ENCODE assay signal across 8 mouse cellular contexts in genomic region chr1:86440887-86441723, GRCm38 (mm10). TPM values are rescaled to one million over a fixed set of nuclear protein-coding genes. Genes with fewer than 3 reads are reported as not detected.
DNase-seq lines count a peak whose midpoint lies in the region; ATAC-seq and TF ChIP-seq lines count a peak whose summit lies in the region.
"Had no signal": no experiment of that assay in that cellular context is flagged by ENCODE, and none has a peak within 500 bp of the region (broad histone marks: within the 10 kb centered on the region; RNA-seq: fewer than 3 reads in every experiment).

No protein-coding gene starts in this region.

- H3K9ac ChIP-seq in embryonic facial prominence, embryonic 13.5 days: peak overlapping the region; percentile 93

- peak overlapping the region; percentile 88 for H3K4me2 ChIP-seq in embryonic facial prominence, embryonic 13.5 days

- intact Hi-C loops in heart, postnatal 14 days (cut with DNase I): loop anchor here (1.0 kb wide), 1 partner anchor 59 kb away; no protein-coding TSS in a partner anchor

- no peaks in the 10 kb centered on the region for H3K36me3 ChIP-seq in E14TG2a.4 (ENCODE audit: insufficient read depth, low read length)
- no peaks in the 10 kb centered on the region for H3K36me3 ChIP-seq in embryonic facial prominence, embryonic 13.5 days

- H3K9me3 ChIP-seq in E14TG2a.4 (ENCODE audit: low read length): no peaks in the 10 kb centered on the region
- no peaks in the 10 kb centered on the region for H3K9me3 ChIP-seq in embryonic facial prominence, embryonic 13.5 days

- ATAC-seq in embryonic facial prominence, embryonic 13.5 days (ENCODE audit: insufficient number of reproducible peaks, insufficient read depth, low FRiP score, low TSS enrichment, low read depth): peak; percentile 32

- H3K27ac ChIP-seq in embryonic facial prominence, embryonic 13.5 days: peak overlapping the region; percentile 100

- DNase-seq in adrenal gland, adult 8-10 months: peak; percentile 49
- peak; percentile 54 to 60 for DNase-seq in heart, postnatal 14 days
- peak; percentile 73 for DNase-seq in layer of hippocampus, adult 9-11 months
- peak; percentile 73 to 83 for DNase-seq in lung, postnatal 4 days
- peak; percentile 33 for DNase-seq in retina, postnatal 7 days (ENCODE audit: low read depth, low spot score)

- H3K27me3 ChIP-seq in E14TG2a.4 (ENCODE audit: insufficient read depth, low read length): no peaks in the 10 kb centered on the region
- H3K27me3 ChIP-seq in embryonic facial prominence, embryonic 13.5 days: no peaks in the 10 kb centered on the region

- under 1% methylated on average over 28 of the region's 29 CpGs for WGBS in embryonic facial prominence, embryonic 13.5 days

- no peak for TF ChIP-seq CTCF in E14TG2a.4 (conservative IDR thresholded peaks at IDR 0.05; ENCODE audit: low read length)

- H3K4me1 ChIP-seq in E14TG2a.4 (replicated peaks; ENCODE audit: low read depth, low read length): peaks cover 74% of the 10 kb centered on the region
- peaks cover 37% of the 10 kb centered on the region for H3K4me1 ChIP-seq in embryonic facial prominence, embryonic 13.5 days

- peak overlapping the region; percentile 85 for H3K4me3 ChIP-seq in E14TG2a.4 (replicated peaks; ENCODE audit: low read length)
- peak overlapping the region; percentile 51 for H3K4me3 ChIP-seq in embryonic facial prominence, embryonic 13.5 days

RNA-seq across cellular contexts. Expression of gene Tex44, which starts 15.0 kb away (rescaled TPM):
- not detected for total RNA-seq in adrenal gland, adult 8-10 months (2022)
- polyA plus RNA-seq in embryonic facial prominence, embryonic 13.5 days (2015; fragmentation: Nextera tagmentation; extraction: Ambion mirVana): not detected in 2 replicates
- total RNA-seq in heart, postnatal 14 days (2021): not detected
- total RNA-seq: layer of hippocampus, postnatal 25 days had no signal

RNA-seq across cellular contexts. Expression of gene Nmur1, which starts 15.1 kb away (rescaled TPM):
- not detected for total RNA-seq in adrenal gland, adult 8-10 months (2022)
- not detected in 2 replicates for polyA plus RNA-seq in embryonic facial prominence, embryonic 13.5 days (2015; fragmentation: Nextera tagmentation; extraction: Ambion mirVana)
- not detected for total RNA-seq in heart, postnatal 14 days (2021)
- total RNA-seq: layer of hippocampus, postnatal 25 days had no signal

Comparison
In these comparisons a context has a peak if more than half of its experiments do, and no peak if none do; other contexts are left out.
1. Peak in every context shown above with its lines: DNase-seq, ATAC-seq, H3K4me3 ChIP-seq and H3K27ac ChIP-seq.